Mouse (Mus musculus) heart, adult 2 months (tissue): Measurements from ENCODE around the gene Ddx31.

Experiments
- CTCF ChIP-seq: fragments of 200-600 bp; IDR thresholded peaks from 2 replicates; pipeline ENCODE4 v1.8.1; 2022; ENCODE audit warnings: antibody characterized with exemption, mild to moderate bottlenecking, moderate library complexity
- EP300 ChIP-seq: fragments of 200-500 bp; IDR thresholded peaks from 2 replicates; pipeline ENCODE4 v1.6.1; 2011; ENCODE audit warnings: low read depth, low read length, control low read depth; ENCODE audit not compliant: insufficient read depth
- POLR2A ChIP-seq: fragments of 200-500 bp; IDR thresholded peaks from 2 replicates; pipeline ENCODE4 v1.6.1; 2011; ENCODE audit warnings: mild to moderate bottlenecking, low read depth, low read length, control low read depth; ENCODE audit not compliant: insufficient read depth

DNA sequence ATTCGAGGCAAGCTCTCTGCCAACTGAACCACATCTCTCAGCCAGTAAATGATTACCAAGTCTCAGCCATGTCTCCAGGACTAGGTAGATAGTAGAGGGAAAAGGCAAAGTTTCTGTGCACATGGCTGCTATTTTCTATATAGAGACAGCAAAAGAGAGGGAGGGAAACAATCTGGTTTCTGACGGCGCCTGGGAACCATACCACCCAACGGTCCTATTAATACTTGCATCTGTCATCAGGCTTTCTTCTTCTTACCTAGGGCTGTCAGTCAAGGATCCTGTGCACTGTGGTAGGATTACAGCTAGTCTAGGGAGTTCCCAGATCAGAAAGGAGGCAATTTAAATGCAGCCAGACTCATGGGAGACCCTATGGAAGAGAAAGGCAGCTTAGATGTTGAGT lies 21.3 kb upstream of the Ddx31 start:
- TF ChIP-seq CTCF = no peak
- no peak for TF ChIP-seq EP300
- no peak for TF ChIP-seq POLR2A
